Mouse (Mus musculus) embryonic facial prominence, embryonic 14.5 days (tissue): ENCODE measurements around the gene Slc7a7. TPM values are rescaled to one million over a fixed set of nuclear protein-coding genes. Genes with fewer than 3 reads are reported as not detected.
"Not testable (repeated sequence)": the region's sequence is repeated elsewhere in the genome, so short reads cannot be mapped to it uniquely, and the experiment has no call there.

Experiments
- ATAC-seq: fragments of 200-750 bp; cut with Nextera tagmentation; 2 replicates; pipeline ENCODE4 v1.8.0; 2017; ENCODE audit warnings: low read depth, moderate number of reproducible peaks, moderate TSS enrichment
- DNase-seq: peaks from one replicate; pipeline ENCODE4 v3.0.0-alpha.2; 2015; ENCODE audit warnings: low spot score
- H3K27ac ChIP-seq: fragments of 300-500 bp; sonication (generic); replicated peaks from 2 replicates; pipeline ENCODE4 v1.5.1; 2014; ENCODE audit warnings: low read depth, mild to moderate bottlenecking, low read length, moderate library complexity
- H3K27me3 ChIP-seq: fragments of 300-500 bp; sonication (generic); replicated peaks from 2 replicates; pipeline ENCODE4 v1.6.1; 2014; ENCODE audit warnings: low read length; ENCODE audit not compliant: control insufficient read depth, insufficient read depth
- H3K36me3 ChIP-seq: fragments of 300-500 bp; sonication (generic); 2 replicates; pipeline ENCODE4 v1.6.1; 2014; ENCODE audit warnings: low read length, mixed read lengths; ENCODE audit not compliant: control insufficient read depth, insufficient read depth
- H3K4me1 ChIP-seq: fragments of 300-500 bp; sonication (generic); 2 replicates; pipeline ENCODE4 v1.6.1; 2014; ENCODE audit warnings: antibody characterized with exemption, low read length; ENCODE audit not compliant: control insufficient read depth, insufficient read depth
- H3K4me2 ChIP-seq: fragments of 300-500 bp; sonication (generic); 2 replicates; pipeline ENCODE4 v1.6.1; 2014; ENCODE audit warnings: low read depth, mild to moderate bottlenecking, low read length, moderate library complexity, mixed read lengths
- H3K4me3 ChIP-seq: fragments of 300-500 bp; sonication (generic); 2 replicates; pipeline ENCODE4 v1.5.1; 2014; ENCODE audit warnings: low read depth, mild to moderate bottlenecking, low read length
- H3K9ac ChIP-seq: fragments of 300-500 bp; sonication (generic); 2 replicates; pipeline ENCODE4 v1.6.1; 2014; ENCODE audit warnings: low read depth, mild to moderate bottlenecking, low read length, moderate library complexity, mixed read lengths
- H3K9me3 ChIP-seq: fragments of 300-500 bp; sonication (generic); 2 replicates; pipeline ENCODE4 v1.6.1; 2016; ENCODE audit warnings: low read length; ENCODE audit not compliant: control insufficient read depth
- WGBS: fragments of 180-500 bp; shearing (Covaris S2); extraction: QIAGEN DNeasy Blood & Tissue Kit; methylation state at CpG from one replicate; pipeline ENCODE4 v1.1.7; 2014; 5-methylcytosine and 5-hydroxymethylcytosine counted together
- polyA plus RNA-seq: library from polyadenylated mRNA; unstranded; fragments of >200 nt; fragmentation: Nextera tagmentation; extraction: Ambion mirVana; gene quantifications from 2 replicates; pipeline ENCODE4 v1.2.1, GENCODE M21; 2014

Gene Slc7a7
- polyA plus RNA-seq, 1 experiment from 2014 or later, result 7.7 TPM

GRCm38 (mm10) chr14:54366581-54366980 is 51.0 kb downstream of the Slc7a7 start:
- no peak overlapping the region for H3K4me2 ChIP-seq
- ATAC-seq (no peak), DNase-seq (no peak)
- no peak overlapping the region for H3K4me3 ChIP-seq
- peaks cover 6% of the 10 kb centered on the region for H3K4me1 ChIP-seq
- no peak overlapping the region for H3K9ac ChIP-seq
- no peak overlapping the region for H3K27ac ChIP-seq
- 89% methylated on average over 10 of the region's 10 CpGs for WGBS
- H3K36me3 ChIP-seq, result peaks cover 76% of the 10 kb centered on the region
- no peaks in the 10 kb centered on the region for H3K9me3 ChIP-seq
- H3K27me3 ChIP-seq, result no peaks in the 10 kb centered on the region

- H3K36me3 ChIP-seq, result peaks cover 66% of the 10 kb centered on the region
- no peak overlapping the region for H3K27ac ChIP-seq
- WGBS, result 95% methylated on average over 5 of the region's 5 CpGs
- H3K9ac ChIP-seq, result no peak overlapping the region
- no peak overlapping the region for H3K4me3 ChIP-seq
- no peaks in the 10 kb centered on the region for H3K27me3 ChIP-seq
- no peak for ATAC-seq
- peaks cover 6% of the 10 kb centered on the region for H3K4me1 ChIP-seq
- no peaks in the 10 kb centered on the region for H3K9me3 ChIP-seq
- DNase-seq, result no peak
- no peak overlapping the region for H3K4me2 ChIP-seq
Observed at GRCm38 (mm10) chr14:54365026-54365645, 52.4 kb downstream of the Slc7a7 start.

GRCm38 (mm10) chr14:54363156-54363555 is 54.4 kb downstream of the Slc7a7 start:
- H3K4me1 ChIP-seq, result peaks cover 6% of the 10 kb centered on the region
- WGBS, result 97% methylated on average over 8 of the region's 8 CpGs
- no peak overlapping the region for H3K9ac ChIP-seq
- H3K4me3 ChIP-seq, result no peak overlapping the region
- no peak for ATAC-seq
- no peak overlapping the region for H3K27ac ChIP-seq
- DNase-seq, result no peak
- H3K36me3 ChIP-seq, result peaks cover 46% of the 10 kb centered on the region
- no peaks in the 10 kb centered on the region for H3K27me3 ChIP-seq
- no peaks in the 10 kb centered on the region for H3K9me3 ChIP-seq
- H3K4me2 ChIP-seq, result no peak overlapping the region

- H3K27me3 ChIP-seq, result no peaks in the 10 kb centered on the region
- peaks cover 23% of the 10 kb centered on the region for H3K36me3 ChIP-seq
- H3K4me2 ChIP-seq, result peak within 1 kb of the TSS; percentile 57
- H3K27ac ChIP-seq, result peak within 1 kb of the TSS; percentile 81
- WGBS, result 0% methylated on average over 39 of the region's 48 CpGs
- peak within 1 kb of the TSS; percentile 88 for H3K9ac ChIP-seq
- H3K4me3 ChIP-seq, result peak within 1 kb of the TSS; percentile 81
- peak; percentile 97 for DNase-seq
- ATAC-seq, result peak; percentile 90
- peaks cover 6% of the 10 kb centered on the region for H3K4me1 ChIP-seq
- H3K9me3 ChIP-seq, result peaks cover 2% of the 10 kb centered on the region; the same call in 1 of the 2 replicates
Observed at GRCm38 (mm10) chr14:54360577-54361340, 56.8 kb downstream of the Slc7a7 start, which contains the start of gene Oxa1l. Gene Oxa1l, plus strand, starts transcription at chr14:54360834.

- Histone ChIP-seq H3K36me3 (no peaks in the 10 kb centered on the region), H3K4me1 (no peaks in the 10 kb centered on the region), H3K4me3 (no peak overlapping the region), H3K9me3 (peaks cover 6% of the 10 kb centered on the region; the same call in 1 of the 2 replicates), H3K27ac (no peak overlapping the region), H3K4me2 (no peak overlapping the region), H3K27me3 (no peaks in the 10 kb centered on the region), H3K9ac (no peak overlapping the region)
- ATAC-seq (no peak), DNase-seq (no peak)
- 57% methylated on average over 1 of the region's 1 CpGs for WGBS
Observed at GRCm38 (mm10) chr14:54354406-54354805, 63.2 kb downstream of the Slc7a7 start.

GRCm38 (mm10) chr14:54352314-54352713 is 65.3 kb downstream of the Slc7a7 start:
- no peak for ATAC-seq
- 90% methylated on average over 8 of the region's 8 CpGs for WGBS
- Histone ChIP-seq H3K36me3 (no peaks in the 10 kb centered on the region), H3K9ac (no peak overlapping the region), H3K27me3 (no peaks in the 10 kb centered on the region), H3K4me3 (no peak overlapping the region), H3K9me3 (peaks cover 6% of the 10 kb centered on the region; the same call in 1 of the 2 replicates), H3K4me2 (no peak overlapping the region), H3K4me1 (no peaks in the 10 kb centered on the region), H3K27ac (no peak overlapping the region)
- no peak for DNase-seq

GRCm38 (mm10) chr14:54350773-54351541 is 66.6 kb downstream of the Slc7a7 start:
- H3K4me3 ChIP-seq, H3K27me3 ChIP-seq, H3K36me3 ChIP-seq, H3K9me3 ChIP-seq, H3K27ac ChIP-seq, ATAC-seq, DNase-seq, H3K4me2 ChIP-seq, H3K4me1 ChIP-seq, H3K9ac ChIP-seq: not testable (repeated sequence)
- WGBS, result 93% methylated on average over 16 of the region's 16 CpGs

GRCm38 (mm10) chr14:54341807-54342206 is 75.8 kb downstream of the Slc7a7 start:
- not testable (repeated sequence) for H3K27ac ChIP-seq, ATAC-seq
- WGBS, result 30% methylated on average over 2 of the region's 2 CpGs

More at GRCm38 (mm10) chr14:54341807-54342206, 75.8 kb downstream of the Slc7a7 start:
- not testable (repeated sequence) for H3K4me1 ChIP-seq, H3K27me3 ChIP-seq, H3K4me3 ChIP-seq, H3K4me2 ChIP-seq, H3K9me3 ChIP-seq, H3K36me3 ChIP-seq, DNase-seq, H3K9ac ChIP-seq
